Mouse (Mus musculus): ENCODE data around the gene Gli1. TPM values are rescaled to one million over a fixed set of nuclear protein-coding genes. Genes with fewer than 3 reads are reported as not detected.

Gli1 gene
- total RNA-seq, 1 experiment: 14.9 TPM

DNA sequence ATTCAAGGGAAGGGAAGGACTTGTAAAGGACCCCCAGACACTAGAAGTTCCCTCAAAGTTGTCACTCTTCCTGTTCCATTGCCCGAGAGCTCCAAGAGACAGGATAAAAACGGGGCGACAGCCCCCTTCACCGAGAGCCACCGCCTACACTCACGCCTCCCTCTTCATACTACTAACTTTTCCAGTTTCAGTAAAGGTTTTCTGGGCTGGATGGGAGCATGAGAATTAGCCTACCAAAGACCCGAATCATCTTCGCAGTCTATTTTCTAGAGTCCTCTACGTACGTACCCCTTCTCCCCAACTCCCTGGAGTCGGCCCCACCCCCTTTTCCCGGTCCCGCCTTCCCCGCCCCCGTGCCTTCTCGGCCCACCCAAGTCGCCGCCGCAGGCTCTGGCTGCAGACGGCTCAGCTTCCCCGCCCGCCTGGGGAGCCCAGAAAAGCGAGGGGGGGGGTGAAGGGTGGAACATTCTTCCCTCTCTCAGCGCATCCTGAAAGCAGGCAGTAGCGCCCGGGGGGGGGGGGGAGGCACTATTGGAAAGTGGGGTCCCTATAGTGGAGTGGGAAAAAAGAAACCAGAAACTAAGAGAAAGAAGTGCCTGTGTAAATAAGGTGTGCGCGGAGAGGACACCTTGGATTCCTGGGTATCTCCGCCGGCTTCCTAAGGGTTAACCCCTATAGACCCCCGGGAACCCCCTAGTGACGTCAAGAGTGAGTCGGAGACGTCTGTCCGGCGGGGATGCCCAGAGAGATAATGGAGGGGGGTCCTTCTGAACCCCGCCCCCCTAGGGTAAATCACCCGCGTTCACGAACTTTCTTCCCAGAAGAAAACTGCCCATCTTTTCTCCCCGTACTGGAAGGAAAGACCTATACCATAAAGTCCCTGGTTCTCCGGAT lies 1.8 kb downstream of the Gli1 start:
- H3K27ac ChIP-seq (ENCODE audit: insufficient read depth, low read depth, low read length, poor library complexity, severe bottlenecking): peak overlapping the region; percentile 95
- H3K9ac ChIP-seq (ENCODE audit: insufficient read depth, low read depth, low read length, poor library complexity, severe bottlenecking): peak overlapping the region; percentile 83
- H3K9me3 ChIP-seq (ENCODE audit: control insufficient read depth, insufficient read depth, low read depth, low read length): no peaks in the 10 kb centered on the region
- peaks cover 13 to 22% of the 10 kb centered on the region in 2 experiments for H3K4me1 ChIP-seq (ENCODE audit: control insufficient read depth in 2 of 2, insufficient read depth in 2 of 2, low read length in 2 of 2, poor library complexity in 1 of 2)
- TF ChIP-seq ZNF384 (IDR thresholded peaks at IDR 0.05; ENCODE audit: low read depth, low read length) (no peak), CHD2 (IDR thresholded peaks at IDR 0.05; ENCODE audit: low read depth, low read length) (no peak), ZC3H11A (IDR thresholded peaks at IDR 0.05; ENCODE audit: borderline replicate concordance, low read depth, low read length) (no peak), MAFK (IDR thresholded peaks at IDR 0.05; ENCODE audit: insufficient read depth, low read depth, low read length) (no peak), HCFC1 (IDR thresholded peaks at IDR 0.05; ENCODE audit: borderline replicate concordance, insufficient read depth, low read length) (no peak; the same call in 1 of the 2 replicates)
- DNase-seq (ENCODE audit: low read depth, low spot score): no peak
- in situ Hi-C loops (cut with MboI; ENCODE audit: low sequenced_read_pairs in 2 of 2, unreplicated experiment in 2 of 2): no loop called here
- H3K4me3 ChIP-seq (ENCODE audit: insufficient read depth in 1 of 2, low read depth in 1 of 2, low read length in 2 of 2, poor library complexity in 1 of 2, severe bottlenecking in 1 of 2): peak overlapping the region; percentile 71 to 89
- H3K36me3 ChIP-seq (ENCODE audit: control insufficient read depth, insufficient read depth, low read length, poor library complexity, severe bottlenecking): peaks cover 11% of the 10 kb centered on the region

- in situ Hi-C loops (cut with MboI; ENCODE audit: low sequenced_read_pairs in 2 of 2, unreplicated experiment in 2 of 2): no loop called here
Observed at GRCm38 (mm10) chr10:127338930-127339682, 2.7 kb downstream of the Gli1 start.

DNA sequence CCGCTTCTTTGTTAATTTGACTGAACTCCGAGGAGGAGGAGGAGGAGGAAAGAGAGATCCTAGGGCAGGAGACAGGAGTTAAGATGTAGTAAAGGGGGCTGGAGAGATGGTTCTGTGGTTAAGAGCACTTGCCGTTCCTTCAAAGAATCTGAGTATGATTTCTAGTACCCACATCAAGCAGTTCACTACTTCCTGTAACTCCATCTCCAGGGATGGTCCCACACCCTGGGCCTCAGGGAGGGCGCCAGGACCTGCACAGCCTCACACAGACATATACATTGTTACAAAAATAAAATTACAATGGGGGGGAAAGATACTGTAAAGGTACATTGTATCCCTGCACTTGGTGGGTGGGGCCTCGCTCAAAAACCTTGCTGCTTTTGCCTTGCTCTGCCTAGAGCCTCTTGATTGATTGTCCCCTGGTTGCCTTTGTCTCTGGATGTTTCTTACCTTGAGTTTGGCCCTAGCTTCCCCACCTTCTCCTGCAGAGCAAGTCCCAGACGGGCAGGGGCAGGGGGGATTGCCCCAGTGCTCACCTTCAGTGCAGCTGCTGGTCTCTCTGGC lies 4.2 kb downstream of the Gli1 start:
- Histone ChIP-seq H3K9me3 (ENCODE audit: control insufficient read depth, insufficient read depth, low read depth, low read length) (no peaks in the 10 kb centered on the region), H3K4me3 (ENCODE audit: insufficient read depth in 1 of 2, low read depth in 1 of 2, low read length in 2 of 2, poor library complexity in 1 of 2, severe bottlenecking in 1 of 2) (peak overlapping the region in 1 of 2 experiments; percentile 39; a peak in 1 of 4 replicates), H3K9ac (ENCODE audit: insufficient read depth, low read depth, low read length, poor library complexity, severe bottlenecking) (peak overlapping the region; percentile 56; the same call in 1 of the 2 replicates), H3K36me3 (ENCODE audit: control insufficient read depth, insufficient read depth, low read length, poor library complexity, severe bottlenecking) (peaks cover 21% of the 10 kb centered on the region), H3K27ac (ENCODE audit: insufficient read depth, low read depth, low read length, poor library complexity, severe bottlenecking) (peak overlapping the region; percentile 76; the same call in 1 of the 2 replicates), H3K4me1 (ENCODE audit: control insufficient read depth in 2 of 2, insufficient read depth in 2 of 2, low read length in 2 of 2, poor library complexity in 1 of 2) (peaks cover 13 to 28% of the 10 kb centered on the region in 2 experiments)
- no peak for TF ChIP-seq MAFK (IDR thresholded peaks at IDR 0.05; ENCODE audit: insufficient read depth, low read depth, low read length)
- TF ChIP-seq HCFC1 (IDR thresholded peaks at IDR 0.05; ENCODE audit: borderline replicate concordance, insufficient read depth, low read length): no peak
- no peak for TF ChIP-seq CHD2 (IDR thresholded peaks at IDR 0.05; ENCODE audit: low read depth, low read length)
- TF ChIP-seq ZC3H11A (IDR thresholded peaks at IDR 0.05; ENCODE audit: borderline replicate concordance, low read depth, low read length): no peak
- TF ChIP-seq ZNF384 (IDR thresholded peaks at IDR 0.05; ENCODE audit: low read depth, low read length): no peak
- in situ Hi-C loops (cut with MboI; ENCODE audit: low sequenced_read_pairs in 2 of 2, unreplicated experiment in 2 of 2): no loop called here
- no peak for DNase-seq (ENCODE audit: low read depth, low spot score)

More at GRCm38 (mm10) chr10:127338930-127339682, 2.7 kb downstream of the Gli1 start:
- Histone ChIP-seq H3K9ac (ENCODE audit: insufficient read depth, low read depth, low read length, poor library complexity, severe bottlenecking) (peak overlapping the region; percentile 83), H3K27ac (ENCODE audit: insufficient read depth, low read depth, low read length, poor library complexity, severe bottlenecking) (peak overlapping the region; percentile 95), H3K36me3 (ENCODE audit: control insufficient read depth, insufficient read depth, low read length, poor library complexity, severe bottlenecking) (peaks cover 12% of the 10 kb centered on the region), H3K4me1 (ENCODE audit: control insufficient read depth in 2 of 2, insufficient read depth in 2 of 2, low read length in 2 of 2, poor library complexity in 1 of 2) (peaks cover 13 to 24% of the 10 kb centered on the region in 2 experiments), H3K9me3 (ENCODE audit: control insufficient read depth, insufficient read depth, low read depth, low read length) (no peaks in the 10 kb centered on the region), H3K4me3 (ENCODE audit: insufficient read depth in 1 of 2, low read depth in 1 of 2, low read length in 2 of 2, poor library complexity in 1 of 2, severe bottlenecking in 1 of 2) (peak overlapping the region; percentile 71 to 89)
- peak; percentile 93 for DNase-seq (ENCODE audit: low read depth, low spot score)
- TF ChIP-seq MAFK (IDR thresholded peaks at IDR 0.05; ENCODE audit: insufficient read depth, low read depth, low read length) (no peak), ZC3H11A (IDR thresholded peaks at IDR 0.05; ENCODE audit: borderline replicate concordance, low read depth, low read length) (0 out of 2 replicates have a peak, but pooled peaks have one; percentile 7), HCFC1 (IDR thresholded peaks at IDR 0.05; ENCODE audit: borderline replicate concordance, insufficient read depth, low read length) (no peak; the same call in 1 of the 2 replicates)

GRCm38 (mm10) chr10:127336952-127337351 lies 4.8 kb downstream of the Gli1 start:
- Histone ChIP-seq H3K4me3 (ENCODE audit: insufficient read depth in 1 of 2, low read depth in 1 of 2, low read length in 2 of 2, poor library complexity in 1 of 2, severe bottlenecking in 1 of 2) (peak overlapping the region in 1 of 2 experiments; percentile 39; a peak in 2 of 4 replicates), H3K4me1 (ENCODE audit: control insufficient read depth in 2 of 2, insufficient read depth in 2 of 2, low read length in 2 of 2, poor library complexity in 1 of 2) (peaks cover 13 to 29% of the 10 kb centered on the region in 2 experiments), H3K27ac (ENCODE audit: insufficient read depth, low read depth, low read length, poor library complexity, severe bottlenecking) (peak overlapping the region; percentile 76), H3K36me3 (ENCODE audit: control insufficient read depth, insufficient read depth, low read length, poor library complexity, severe bottlenecking) (peaks cover 25% of the 10 kb centered on the region), H3K9me3 (ENCODE audit: control insufficient read depth, insufficient read depth, low read depth, low read length) (no peaks in the 10 kb centered on the region), H3K9ac (ENCODE audit: insufficient read depth, low read depth, low read length, poor library complexity, severe bottlenecking) (peak overlapping the region; percentile 56; the same call in 1 of the 2 replicates)
- in situ Hi-C loops (cut with MboI; ENCODE audit: low sequenced_read_pairs in 2 of 2, unreplicated experiment in 2 of 2): no loop called here
- TF ChIP-seq HCFC1 (IDR thresholded peaks at IDR 0.05; ENCODE audit: borderline replicate concordance, insufficient read depth, low read length) (no peak), ZC3H11A (IDR thresholded peaks at IDR 0.05; ENCODE audit: borderline replicate concordance, low read depth, low read length) (no peak), MAFK (IDR thresholded peaks at IDR 0.05; ENCODE audit: insufficient read depth, low read depth, low read length) (peak; percentile 51; the same call in 1 of the 2 replicates), ZNF384 (IDR thresholded peaks at IDR 0.05; ENCODE audit: low read depth, low read length) (no peak), CHD2 (IDR thresholded peaks at IDR 0.05; ENCODE audit: low read depth, low read length) (0 out of 2 replicates have a peak, but pooled peaks have one; percentile 20)
- no peak for DNase-seq (ENCODE audit: low read depth, low spot score)
